Mouse (Mus musculus) neural tube, embryonic 13.5 days (tissue): Measurements from ENCODE around the gene Tmem51. TPM values are rescaled to one million over a fixed set of nuclear protein-coding genes. Genes with fewer than 3 reads are reported as not detected.

Source experiments
- ATAC-seq: fragments of 200-750 bp; cut with Nextera tagmentation; 2 replicates; pipeline ENCODE4 v1.8.0; 2017; ENCODE audit warnings: low read depth, mild to moderate bottlenecking, moderate TSS enrichment, moderate library complexity
- H3K27ac ChIP-seq: fragments of 300-500 bp; sonication (generic); replicated peaks from 2 replicates; pipeline ENCODE4 v1.5.1; 2015; ENCODE audit warnings: moderate library complexity, mild to moderate bottlenecking, inconsistent platforms
- H3K27me3 ChIP-seq: fragments of 300-500 bp; sonication (generic); 2 replicates; pipeline ENCODE4 v1.6.1; 2015; ENCODE audit warnings: mild to moderate bottlenecking, inconsistent platforms
- H3K36me3 ChIP-seq: fragments of 300-500 bp; sonication (generic); 2 replicates; pipeline ENCODE4 v1.6.1; 2015; ENCODE audit warnings: mild to moderate bottlenecking, inconsistent platforms
- H3K4me1 ChIP-seq: fragments of 300-500 bp; sonication (generic); replicated peaks from 2 replicates; pipeline ENCODE4 v1.6.1; 2015; ENCODE audit warnings: inconsistent platforms
- H3K4me2 ChIP-seq: fragments of 300-500 bp; sonication (generic); 2 replicates; pipeline ENCODE4 v1.6.1; 2015; ENCODE audit warnings: inconsistent platforms, mild to moderate bottlenecking, moderate library complexity
- H3K4me3 ChIP-seq: fragments of 300-500 bp; sonication (generic); 2 replicates; pipeline ENCODE4 v1.5.1; 2015; ENCODE audit warnings: mild to moderate bottlenecking, inconsistent platforms
- H3K9ac ChIP-seq: fragments of 300-500 bp; sonication (generic); 2 replicates; pipeline ENCODE4 v1.6.1; 2015; ENCODE audit warnings: moderate library complexity, mild to moderate bottlenecking, inconsistent platforms
- H3K9me3 ChIP-seq: fragments of 300-500 bp; sonication (generic); 2 replicates; pipeline ENCODE4 v1.6.1; 2016; ENCODE audit warnings: inconsistent platforms
- WGBS: fragments of 180-500 bp; shearing (Covaris S2); methylation state at CpG from one replicate; pipeline ENCODE4 v1.1.7; 2015; 5-methylcytosine and 5-hydroxymethylcytosine counted together
- polyA plus RNA-seq: library from polyadenylated mRNA; unstranded; fragments of >200 nt; fragmentation: Nextera tagmentation; extraction: Ambion mirVana; gene quantifications from 2 replicates; pipeline ENCODE4 v1.2.1, GENCODE M21; 2015

Gene Tmem51
- polyA plus RNA-seq, 1 experiment from 2014 or later: 5.2 TPM

GRCm38 (mm10) chr4:142080487-142080767 is 3.7 kb downstream of the Tmem51 start:
- 76% methylated on average over 4 of the region's 4 CpGs for WGBS
- Histone ChIP-seq H3K27me3 (peaks cover 41% of the 10 kb centered on the region), H3K27ac (no peak overlapping the region), H3K4me1 (peaks cover 52% of the 10 kb centered on the region), H3K4me2 (no peak overlapping the region), H3K9me3 (no peaks in the 10 kb centered on the region), H3K9ac (no peak overlapping the region), H3K4me3 (no peak overlapping the region), H3K36me3 (no peaks in the 10 kb centered on the region)
- ATAC-seq: no peak

GRCm38 (mm10) chr4:142079629-142080486 is 4.2 kb downstream of the Tmem51 start:
- H3K27ac ChIP-seq: no peak overlapping the region
- no peaks in the 10 kb centered on the region for H3K9me3 ChIP-seq
- peaks cover 36% of the 10 kb centered on the region for H3K27me3 ChIP-seq
- no peaks in the 10 kb centered on the region for H3K36me3 ChIP-seq
- H3K4me2 ChIP-seq: no peak overlapping the region
- peaks cover 49% of the 10 kb centered on the region for H3K4me1 ChIP-seq
- 86% methylated on average over 14 of the region's 14 CpGs for WGBS
- no peak overlapping the region for H3K9ac ChIP-seq
- no peak for ATAC-seq
- no peak overlapping the region for H3K4me3 ChIP-seq

- no peak overlapping the region for H3K4me3 ChIP-seq
- peaks cover 16% of the 10 kb centered on the region for H3K27me3 ChIP-seq
- peaks cover 30% of the 10 kb centered on the region for H3K4me1 ChIP-seq
- no peak for ATAC-seq
- no peaks in the 10 kb centered on the region for H3K36me3 ChIP-seq
- no peak overlapping the region for H3K9ac ChIP-seq
- 45% methylated on average over 18 of the region's 18 CpGs for WGBS
- H3K9me3 ChIP-seq: no peaks in the 10 kb centered on the region
- H3K4me2 ChIP-seq: no peak overlapping the region
- H3K27ac ChIP-seq: 0 out of 2 replicates have a peak overlapping the region, but pooled peaks have one; percentile 18
Observed at GRCm38 (mm10) chr4:142077572-142078271, 6.4 kb downstream of the Tmem51 start.

GRCm38 (mm10) chr4:142076883-142077282 is 7.2 kb downstream of the Tmem51 start:
- WGBS: 67% methylated on average over 1 of the region's 1 CpGs
- peaks cover 29% of the 10 kb centered on the region for H3K4me1 ChIP-seq
- H3K36me3 ChIP-seq: no peaks in the 10 kb centered on the region
- no peak overlapping the region for H3K4me2 ChIP-seq
- no peak overlapping the region for H3K4me3 ChIP-seq
- ATAC-seq: no peak
- no peak overlapping the region for H3K9ac ChIP-seq
- H3K27ac ChIP-seq: no peak overlapping the region
- peaks cover 13% of the 10 kb centered on the region; the same call in 1 of the 2 replicates for H3K27me3 ChIP-seq
- H3K9me3 ChIP-seq: no peaks in the 10 kb centered on the region

GRCm38 (mm10) chr4:142075931-142076330 is 8.2 kb downstream of the Tmem51 start:
- 89% methylated on average over 11 of the region's 11 CpGs for WGBS
- H3K36me3 ChIP-seq: no peaks in the 10 kb centered on the region
- H3K4me3 ChIP-seq: no peak overlapping the region
- H3K9me3 ChIP-seq: no peaks in the 10 kb centered on the region
- H3K4me1 ChIP-seq: peaks cover 28% of the 10 kb centered on the region
- ATAC-seq: no peak
- H3K27ac ChIP-seq: no peak overlapping the region
- no peak overlapping the region for H3K9ac ChIP-seq
- peaks cover 16% of the 10 kb centered on the region for H3K27me3 ChIP-seq
- H3K4me2 ChIP-seq: no peak overlapping the region

GRCm38 (mm10) chr4:142074060-142074732 is 9.9 kb downstream of the Tmem51 start:
- Histone ChIP-seq H3K4me1 (peaks cover 24% of the 10 kb centered on the region), H3K9me3 (no peaks in the 10 kb centered on the region), H3K9ac (no peak overlapping the region), H3K4me2 (no peak overlapping the region), H3K27me3 (peaks cover 19% of the 10 kb centered on the region), H3K36me3 (no peaks in the 10 kb centered on the region), H3K4me3 (no peak overlapping the region), H3K27ac (no peak overlapping the region)
- 72% methylated on average over 13 of the region's 13 CpGs for WGBS
- no peak for ATAC-seq

GRCm38 (mm10) chr4:142071243-142071991 is 12.7 kb downstream of the Tmem51 start:
- no peaks in the 10 kb centered on the region for H3K36me3 ChIP-seq
- no peak overlapping the region for H3K9ac ChIP-seq
- no peak for ATAC-seq
- peaks cover 25% of the 10 kb centered on the region for H3K27me3 ChIP-seq
- 11% methylated on average over 18 of the region's 18 CpGs for WGBS
- H3K9me3 ChIP-seq: no peaks in the 10 kb centered on the region
- H3K4me2 ChIP-seq: no peak overlapping the region
- H3K4me3 ChIP-seq: no peak overlapping the region
- H3K4me1 ChIP-seq: peaks cover 27% of the 10 kb centered on the region
- H3K27ac ChIP-seq: no peak overlapping the region

GRCm38 (mm10) chr4:142070840-142071239 is 13.3 kb downstream of the Tmem51 start:
- Histone ChIP-seq H3K4me3 (no peak overlapping the region), H3K4me1 (peaks cover 33% of the 10 kb centered on the region), H3K27me3 (peaks cover 25% of the 10 kb centered on the region), H3K4me2 (no peak overlapping the region), H3K9ac (no peak overlapping the region), H3K27ac (no peak overlapping the region), H3K9me3 (no peaks in the 10 kb centered on the region), H3K36me3 (no peaks in the 10 kb centered on the region)
- WGBS: 8% methylated on average over 8 of the region's 8 CpGs
- no peak for ATAC-seq

- no peak overlapping the region for H3K9ac ChIP-seq
- no peaks in the 10 kb centered on the region for H3K36me3 ChIP-seq
- WGBS: 26% methylated on average over 18 of the region's 18 CpGs
- ATAC-seq: no peak
- no peak overlapping the region for H3K27ac ChIP-seq
- peaks cover 25% of the 10 kb centered on the region for H3K27me3 ChIP-seq
- peaks cover 37% of the 10 kb centered on the region for H3K4me1 ChIP-seq
- H3K4me2 ChIP-seq: no peak overlapping the region
- H3K9me3 ChIP-seq: no peaks in the 10 kb centered on the region
- no peak overlapping the region for H3K4me3 ChIP-seq
Observed at GRCm38 (mm10) chr4:142068899-142069812, 14.9 kb downstream of the Tmem51 start.

GRCm38 (mm10) chr4:142066576-142066975 is 17.5 kb downstream of the Tmem51 start:
- 0 out of 2 replicates have a peak overlapping the region, but pooled peaks have one; percentile 13 for H3K27ac ChIP-seq
- peaks cover 17% of the 10 kb centered on the region for H3K27me3 ChIP-seq
- 23% methylated on average over 4 of the region's 4 CpGs for WGBS
- no peak overlapping the region for H3K4me3 ChIP-seq
- no peak overlapping the region for H3K4me2 ChIP-seq
- no peaks in the 10 kb centered on the region for H3K9me3 ChIP-seq
- no peaks in the 10 kb centered on the region for H3K36me3 ChIP-seq
- H3K4me1 ChIP-seq: peaks cover 35% of the 10 kb centered on the region
- no peak for ATAC-seq
- H3K9ac ChIP-seq: no peak overlapping the region

- H3K27me3 ChIP-seq: peaks cover 14% of the 10 kb centered on the region
- WGBS: 74% methylated on average over 6 of the region's 6 CpGs
- H3K36me3 ChIP-seq: no peaks in the 10 kb centered on the region
- no peak overlapping the region for H3K9ac ChIP-seq
- peaks cover 36% of the 10 kb centered on the region for H3K4me1 ChIP-seq
- 0 out of 2 replicates have a peak overlapping the region, but pooled peaks have one; percentile 13 for H3K27ac ChIP-seq
- H3K4me3 ChIP-seq: no peak overlapping the region
- H3K9me3 ChIP-seq: no peaks in the 10 kb centered on the region
- no peak overlapping the region for H3K4me2 ChIP-seq
- ATAC-seq: no peak
Observed at GRCm38 (mm10) chr4:142065835-142066234, 18.3 kb downstream of the Tmem51 start.
